Mouse (Mus musculus) lung, adult 18-20 months (tissue): ENCODE measurements around the gene Gusb.

Experiments
- DNase-seq, 2 experiments: peaks; one replicate each; pipeline ENCODE4 v3.0.0; 2022; ENCODE audit warnings: mixed read lengths in 2 of 2

Gene Gusb

DNA sequence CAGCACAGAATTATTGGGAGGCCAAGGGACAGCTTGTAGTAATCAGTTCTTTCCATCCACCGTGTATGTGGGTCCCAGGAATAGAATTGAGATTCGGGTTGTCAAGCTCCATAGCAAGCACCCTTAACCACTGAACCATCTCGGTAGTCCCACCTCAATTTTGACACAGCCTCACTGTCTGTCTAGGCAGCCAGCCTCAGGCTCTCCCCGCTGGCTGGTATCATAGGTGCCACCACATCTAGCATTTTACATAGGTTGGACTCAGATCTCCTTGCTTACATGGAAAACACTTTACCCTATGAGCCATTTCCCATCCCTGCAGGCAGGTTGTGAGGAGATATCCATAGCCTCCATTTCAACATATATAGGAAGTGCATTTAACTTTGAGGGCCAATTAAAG lies 28.5 kb downstream of the Gusb start:
- DNase-seq: no peak

- no peak for DNase-seq
These were observed 31.4 kb downstream of the Gusb start for GRCm38 (mm10) chr5:129971491-129971890.

GRCm38 (mm10) chr5:129968417-129968816 lies 34.4 kb downstream of the Gusb start:
- DNase-seq: no peak

- no peak for DNase-seq
These were observed 36.4 kb downstream of the Gusb start for GRCm38 (mm10) chr5:129966448-129966847.

DNA sequence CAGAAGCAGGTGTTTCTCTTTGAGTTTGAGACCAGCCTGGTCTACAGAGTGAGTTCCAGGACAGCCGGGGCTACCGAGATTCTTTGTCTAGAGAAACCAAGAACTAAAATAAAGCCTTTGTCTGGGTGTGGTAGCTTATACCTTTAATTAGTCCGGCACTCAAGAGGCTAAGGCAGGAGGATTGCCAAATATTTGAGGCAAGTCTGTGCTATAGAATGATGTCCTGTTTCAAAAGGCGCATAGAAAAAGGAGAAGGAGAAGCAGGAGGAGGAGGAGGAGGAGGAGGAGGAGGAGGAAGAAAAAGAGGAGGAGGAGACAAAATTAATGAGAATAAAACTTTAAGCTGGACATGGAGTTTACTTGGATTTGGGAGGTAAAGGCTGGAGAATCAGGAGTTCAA lies 39.6 kb downstream of the Gusb start:
- no peak for DNase-seq

DNA sequence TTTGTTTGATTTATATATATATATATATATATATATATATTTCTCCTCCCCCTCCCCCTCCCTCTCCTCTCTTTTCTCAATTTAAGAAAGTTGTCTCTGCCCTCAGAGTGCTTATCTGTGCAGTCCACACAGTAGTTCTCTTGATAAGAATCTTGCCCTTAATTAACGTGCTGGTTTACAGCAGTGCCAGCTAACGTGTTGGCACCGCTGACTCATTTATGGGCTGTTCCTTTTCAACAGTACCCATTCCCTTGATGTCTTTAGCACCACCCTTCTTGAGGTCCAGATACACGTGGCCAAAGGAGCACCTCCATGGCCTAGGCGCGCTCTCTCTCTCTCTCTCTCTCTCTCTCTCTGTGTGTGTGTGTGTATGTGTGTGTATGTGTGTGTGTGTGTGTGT lies 47.1 kb downstream of the Gusb start:
- no peak for DNase-seq

GRCm38 (mm10) chr5:129954473-129955254 lies 48.2 kb downstream of the Gusb start:
- no peak for DNase-seq

DNA sequence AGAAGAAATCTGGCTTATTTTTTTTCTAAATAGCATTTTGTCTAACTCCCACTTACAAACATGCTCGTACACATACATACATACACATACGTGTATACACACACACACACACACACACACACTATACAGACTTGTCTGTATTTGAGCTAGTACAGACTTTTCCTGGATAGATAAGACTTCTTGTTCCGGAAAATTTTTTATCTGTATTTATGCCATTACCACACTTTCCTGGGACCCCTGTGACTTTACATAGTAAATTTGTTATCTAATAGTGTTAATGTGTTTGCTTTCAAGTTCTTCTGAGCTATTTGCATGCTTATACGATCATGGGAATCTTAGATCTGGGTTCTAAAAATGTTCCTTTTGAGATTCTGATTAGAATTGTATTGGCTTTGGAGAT lies 50.7 kb downstream of the Gusb start:
- DNase-seq: no peak

GRCm38 (mm10) chr5:129947528-129948033 lies 55.3 kb downstream of the Gusb start:
- no peak for DNase-seq

GRCm38 (mm10) chr5:129943402-129943801 lies 59.4 kb downstream of the Gusb start:
- no peak for DNase-seq

DNA sequence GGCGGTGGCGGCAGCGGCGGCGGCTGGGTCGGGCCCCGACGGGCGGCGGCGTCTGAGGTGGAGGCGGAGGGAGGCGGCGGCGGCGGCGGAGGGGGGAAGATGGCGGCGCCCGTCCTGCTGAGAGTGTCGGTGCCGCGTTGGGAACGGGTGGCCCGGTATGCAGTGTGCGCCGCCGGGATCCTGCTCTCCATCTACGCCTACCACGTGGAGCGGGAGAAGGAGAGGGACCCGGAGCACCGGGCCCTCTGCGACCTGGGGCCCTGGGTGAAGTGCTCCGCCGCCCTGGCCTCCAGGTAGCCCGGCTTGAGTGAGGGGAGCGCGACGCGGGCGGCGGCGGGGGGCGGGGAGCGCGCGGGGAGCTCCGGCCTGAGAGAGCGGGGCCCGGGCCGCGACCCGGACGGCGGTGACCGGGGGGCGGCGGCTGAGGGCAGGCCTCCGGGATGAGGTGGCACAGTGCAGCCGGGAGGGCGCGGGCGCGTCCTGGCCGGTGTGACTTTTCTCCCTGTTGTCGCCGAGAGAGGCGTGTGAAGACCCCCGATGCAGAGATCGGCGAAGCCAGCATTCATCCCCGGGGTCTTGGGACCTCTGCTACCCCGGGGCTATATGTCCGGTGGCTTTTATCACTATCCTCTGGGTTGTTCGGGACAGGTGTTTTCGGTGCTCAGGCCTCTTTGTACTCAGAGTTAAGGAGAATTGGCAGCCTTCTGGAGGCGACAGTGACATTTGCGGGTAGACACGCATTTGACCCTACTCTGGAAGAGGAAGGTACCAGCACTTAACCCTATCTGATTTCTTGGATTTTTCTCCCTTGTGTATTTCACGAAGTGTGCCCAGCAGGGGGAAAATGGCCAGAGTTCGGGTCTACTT lies 60.5 kb downstream of the Gusb start:
- DNase-seq: peak; percentile 27 to 30

DNA sequence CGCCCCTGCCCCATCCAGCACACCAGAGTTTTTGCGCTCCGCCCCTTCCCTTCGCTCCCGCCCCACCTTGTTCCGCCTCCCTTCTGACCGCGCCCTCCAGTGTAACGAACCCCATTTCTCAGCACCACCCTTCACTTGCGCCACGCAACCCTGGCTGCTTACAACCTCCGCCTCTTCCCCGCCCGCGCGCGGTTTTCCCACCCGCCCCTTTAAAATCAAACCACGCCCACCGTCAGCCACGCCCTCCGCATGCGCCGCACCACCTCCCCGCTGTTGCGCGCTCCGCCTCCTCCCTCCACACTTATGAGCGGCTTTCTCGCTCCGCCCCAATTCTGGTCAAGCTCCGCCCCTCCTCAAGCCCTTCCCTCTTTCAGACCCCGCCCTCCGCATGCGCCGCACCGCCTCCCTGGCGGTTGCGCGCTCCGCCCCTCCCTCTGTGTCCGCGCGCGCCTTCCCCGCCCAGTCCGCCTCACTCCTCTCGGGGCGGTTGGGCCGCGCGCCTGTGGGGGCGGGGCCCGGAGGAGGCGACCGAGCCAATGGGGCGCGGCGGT lies 61.3 kb downstream of the Gusb start, which contains the start of gene Vkorc1l1:
TSS of gene Vkorc1l1 (plus strand) at position 476 of the 551 bp plus-strand sequence.
- peak; percentile 99 for DNase-seq

- no peak for DNase-seq
These were observed 61.9 kb downstream of the Gusb start for GRCm38 (mm10) chr5:129940736-129941494.

GRCm38 (mm10) chr5:129940281-129940680 lies 62.6 kb downstream of the Gusb start:
- no peak for DNase-seq
